Mouse (Mus musculus): Measurements from ENCODE around the gene Wfdc1.

Wfdc1 gene

DNA sequence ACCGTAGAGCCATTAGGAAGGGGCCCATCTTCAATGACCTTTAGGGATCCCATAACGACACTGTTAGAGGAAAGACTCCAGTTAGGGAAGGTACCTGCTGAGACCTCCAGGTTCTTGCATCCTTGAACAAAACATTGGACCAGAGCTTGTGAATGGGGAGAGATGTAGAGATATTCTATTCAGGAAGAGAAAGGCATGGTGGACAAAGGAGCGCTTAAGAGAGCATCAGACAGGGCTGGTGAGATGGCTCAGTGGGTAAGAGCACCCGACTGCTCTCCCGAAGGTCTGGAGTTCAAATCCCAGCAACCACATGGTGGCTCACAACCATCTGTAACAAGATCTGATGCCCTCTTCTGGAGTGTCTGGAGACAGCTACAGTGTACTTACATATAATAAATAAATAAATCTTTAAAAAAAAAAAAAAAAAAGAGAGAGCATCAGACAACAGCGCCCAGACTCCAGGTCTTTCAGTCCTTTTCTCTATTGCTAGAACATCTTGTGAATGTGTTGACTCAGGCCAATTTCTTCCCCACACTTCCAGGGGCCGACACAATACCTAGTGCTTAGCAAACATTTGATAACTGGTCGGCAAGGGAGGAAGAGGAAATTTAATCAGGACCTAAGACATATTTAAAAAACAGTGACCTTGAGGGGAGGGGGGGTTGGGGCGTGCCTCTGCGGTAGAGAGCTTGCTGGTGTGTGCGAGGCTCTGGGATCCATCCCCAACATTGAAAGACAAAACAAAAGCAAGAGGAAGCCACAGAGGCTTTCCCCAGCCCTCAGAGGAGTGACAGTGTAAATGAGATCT, 71.1 kb downstream of the Wfdc1 start:
- no peak for DNase-seq (ENCODE audit: low spot score)

All from ovary, postnatal 36 days (tissue).